Mouse (Mus musculus): ENCODE measurements around the gene Fig4.

DNA sequence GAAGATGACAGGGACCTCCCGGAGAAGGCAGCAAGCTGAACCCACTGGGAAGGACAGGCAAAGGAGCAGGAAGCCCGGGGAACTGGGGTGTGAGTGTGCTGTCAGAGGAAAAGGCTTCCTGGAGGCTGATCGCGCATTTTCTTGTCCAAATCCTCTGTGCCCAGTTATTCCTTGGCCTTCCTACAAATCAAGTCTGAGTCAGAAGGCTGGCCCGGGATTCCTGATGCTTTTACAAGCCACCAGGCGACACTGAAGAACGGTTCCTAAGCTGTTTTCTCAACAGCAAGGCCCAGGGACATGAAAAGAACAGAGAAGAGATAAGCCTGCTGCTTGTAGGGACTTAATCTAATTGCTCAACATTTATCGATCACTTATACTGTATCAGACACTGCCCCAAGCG, 68.5 kb downstream of the Fig4 start:
- TF ChIP-seq CTCF (conservative IDR thresholded peaks at IDR 0.05; ENCODE audit: low read length) (no peak), NANOG (IDR thresholded peaks at IDR 0.05; ENCODE audit: borderline replicate concordance, low read length) (no peak), POU5F1 (IDR thresholded peaks at IDR 0.05; ENCODE audit: borderline replicate concordance, low read length) (no peak)
